Mouse (Mus musculus) C2C12 (cell line): ENCODE data around the gene Banp. TPM values are rescaled to one million over a fixed set of nuclear protein-coding genes. Genes with fewer than 3 reads are reported as not detected.

Experiments
- H3K27me3 ChIP-seq: one replicate; pipeline ENCODE4 v1.6.1; 2011; ENCODE audit not compliant: control insufficient read depth, insufficient read depth, insufficient read length
- H3K36me3 ChIP-seq: one replicate; pipeline ENCODE4 v1.6.1; 2011; ENCODE audit not compliant: control insufficient read depth, insufficient read depth
- H3K4me3 ChIP-seq: one replicate; pipeline ENCODE4 v1.5.1; 2011; ENCODE audit warnings: mild to moderate bottlenecking, control low read depth; ENCODE audit not compliant: poor library complexity, insufficient read depth, severe bottlenecking
- H3K79me2 ChIP-seq: one replicate; pipeline ENCODE4 v1.6.1; 2011; ENCODE audit not compliant: control insufficient read depth, insufficient read depth
- H3K79me3 ChIP-seq: one replicate; pipeline ENCODE4 v1.6.1; 2011; ENCODE audit warnings: low read depth, control low read depth
- H3ac ChIP-seq: one replicate; pipeline ENCODE3; 2011; ENCODE audit warnings: low read depth; ENCODE audit not compliant: control insufficient read depth, insufficient read length
- CEBPB ChIP-seq: IDR thresholded peaks from one replicate; pipeline ENCODE4 v1.6.1; 2011; ENCODE audit warnings: low read depth, mild to moderate bottlenecking, control low read depth, moderate library complexity
- CTCF ChIP-seq: IDR thresholded peaks from one replicate; pipeline ENCODE4 v1.5.1; 2011; ENCODE audit not compliant: control insufficient read depth, insufficient read depth, insufficient read length
- FOSL1 ChIP-seq: IDR thresholded peaks from one replicate; pipeline ENCODE4 v1.8.0; 2011; ENCODE audit warnings: mild to moderate bottlenecking, low read length; ENCODE audit not compliant: poor library complexity, insufficient read depth, severe bottlenecking
- MAX ChIP-seq: IDR thresholded peaks from one replicate; pipeline ENCODE4 v1.6.1; 2011; ENCODE audit warnings: mild to moderate bottlenecking, control low read depth
- MYOD1 ChIP-seq: IDR thresholded peaks from one replicate; pipeline ENCODE4 v1.6.1; 2011; ENCODE audit warnings: low read depth; ENCODE audit not compliant: control insufficient read depth, insufficient read length
- MYOG ChIP-seq: IDR thresholded peaks from one replicate; pipeline ENCODE4 v1.6.1; 2011; ENCODE audit not compliant: control insufficient read depth, insufficient read length; ENCODE audit errors: extremely low read depth
- USF1 ChIP-seq: IDR thresholded peaks from one replicate; pipeline ENCODE4 v1.6.1; 2011; ENCODE audit warnings: low read depth, mild to moderate bottlenecking, control low read depth, moderate library complexity
- polyA plus RNA-seq: library from polyadenylated mRNA; unstranded; fragments of >200 nt; fragmentation: generic; extraction: Trizol; gene quantifications from one replicate; pipeline ENCODE4 v1.2.1, GENCODE M21; 2012; ENCODE audit warnings: missing spikeins

Gene Banp
- polyA plus RNA-seq, 1 experiment, result 25.9 TPM

GRCm38 (mm10) chr8:121949941-121950748 lies 595 bp downstream of the Banp start:
- H3K4me3 ChIP-seq, result peak overlapping the region; percentile 97
- H3K36me3 ChIP-seq, result peaks cover 25% of the 10 kb centered on the region
- peak overlapping the region; percentile 92 for H3ac ChIP-seq
- peaks cover 45% of the 10 kb centered on the region for H3K79me2 ChIP-seq
- TF ChIP-seq MAX, result peak; percentile 27
- no peak for TF ChIP-seq CEBPB
- TF ChIP-seq USF1, result peak; percentile 42
- no peak for TF ChIP-seq FOSL1
- no peak for TF ChIP-seq MYOG
- TF ChIP-seq CTCF, result no peak
- no peak for TF ChIP-seq MYOD1
- peaks cover 33% of the 10 kb centered on the region for H3K79me3 ChIP-seq
- H3K27me3 ChIP-seq, result no peaks in the 10 kb centered on the region

- TF ChIP-seq USF1 (no peak), FOSL1 (no peak), MYOD1 (no peak), MAX (no peak), MYOG (no peak), CTCF (no peak), CEBPB (no peak)
- H3K79me2 ChIP-seq, result peaks cover 48% of the 10 kb centered on the region
These were observed 1.5 kb downstream of the Banp start for GRCm38 (mm10) chr8:121950749-121951655.

GRCm38 (mm10) chr8:121951656-121952009 lies 2.1 kb downstream of the Banp start:
- TF ChIP-seq MYOD1 (no peak), MAX (no peak), CTCF (no peak), CEBPB (no peak), MYOG (no peak), FOSL1 (no peak), USF1 (no peak)
- Histone ChIP-seq H3ac (no peak overlapping the region), H3K36me3 (peaks cover 26% of the 10 kb centered on the region), H3K79me3 (peaks cover 36% of the 10 kb centered on the region), H3K79me2 (peaks cover 55% of the 10 kb centered on the region), H3K27me3 (no peaks in the 10 kb centered on the region), H3K4me3 (peak overlapping the region; percentile 97)

More at GRCm38 (mm10) chr8:121950749-121951655, 1.5 kb downstream of the Banp start:
- Histone ChIP-seq H3K36me3 (peaks cover 25% of the 10 kb centered on the region), H3K4me3 (peak overlapping the region; percentile 97), H3K27me3 (no peaks in the 10 kb centered on the region), H3ac (peak overlapping the region; percentile 92), H3K79me3 (peaks cover 33% of the 10 kb centered on the region)

DNA sequence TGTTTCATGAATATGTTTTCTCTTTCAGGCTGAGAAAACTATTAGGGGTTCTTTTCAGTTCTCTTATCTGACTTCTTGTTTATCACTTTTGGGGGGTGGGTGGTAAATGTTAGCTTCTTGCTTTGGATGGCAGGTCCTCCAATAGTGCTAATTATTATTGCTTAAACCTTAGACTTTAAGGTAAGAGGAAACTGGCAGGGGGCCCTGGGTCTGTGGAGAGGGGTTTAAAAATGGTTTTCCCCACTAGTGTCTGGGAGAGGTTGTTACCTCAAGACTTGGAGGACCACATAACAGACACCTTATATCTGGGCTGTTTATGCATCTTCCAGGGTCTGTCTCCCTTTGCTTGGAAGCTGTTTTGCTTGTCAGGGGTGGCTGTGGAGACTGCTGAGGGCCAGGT lies 2.6 kb downstream of the Banp start:
- TF ChIP-seq FOSL1 (no peak), CEBPB (no peak), USF1 (no peak), MYOD1 (no peak), CTCF (no peak), MYOG (no peak), MAX (no peak)
- H3K79me2 ChIP-seq, result peaks cover 60% of the 10 kb centered on the region
- no peak overlapping the region for H3ac ChIP-seq
- H3K79me3 ChIP-seq, result peaks cover 40% of the 10 kb centered on the region
- H3K27me3 ChIP-seq, result no peaks in the 10 kb centered on the region
- H3K36me3 ChIP-seq, result peaks cover 30% of the 10 kb centered on the region
- peak overlapping the region; percentile 97 for H3K4me3 ChIP-seq

GRCm38 (mm10) chr8:121952800-121953199 lies 3.2 kb downstream of the Banp start:
- TF ChIP-seq CTCF, result no peak
- TF ChIP-seq MAX, result no peak
- no peak for TF ChIP-seq MYOG
- no peak for TF ChIP-seq MYOD1
- no peak for TF ChIP-seq USF1
- TF ChIP-seq CEBPB, result no peak
- TF ChIP-seq FOSL1, result no peak
- Histone ChIP-seq H3K79me3 (peaks cover 46% of the 10 kb centered on the region), H3K27me3 (no peaks in the 10 kb centered on the region), H3K36me3 (peaks cover 30% of the 10 kb centered on the region), H3K4me3 (no peak overlapping the region), H3ac (no peak overlapping the region), H3K79me2 (peaks cover 66% of the 10 kb centered on the region)
